In the genomic region with DNA sequence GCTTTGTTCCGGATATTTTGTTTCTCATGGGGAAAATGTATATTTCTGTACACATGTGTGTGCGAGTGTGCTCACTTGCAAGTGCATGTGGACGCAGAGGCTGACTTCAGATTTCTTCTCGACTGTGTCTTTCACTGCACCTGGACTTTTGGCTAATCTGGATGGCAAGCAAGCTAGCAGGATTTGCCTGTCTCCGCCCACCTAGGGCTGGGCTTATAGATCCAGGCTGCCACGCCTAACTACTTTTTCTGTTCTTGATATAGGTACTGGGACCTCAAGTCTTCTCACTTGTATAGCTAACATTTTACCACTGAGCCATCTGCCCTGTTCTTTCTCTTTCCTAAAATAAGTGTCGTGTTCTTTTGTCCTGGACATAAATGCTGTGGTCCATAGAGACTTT, we compare ENCODE assay signal across 23 mouse cellular contexts.
"Had no signal": no experiment of that assay in that cellular context is flagged by ENCODE, and none has a peak within 500 bp of the region (broad histone marks: within the 10 kb centered on the region; RNA-seq: fewer than 3 reads in every experiment).

No protein-coding gene starts in this region.

- H3K36me3 ChIP-seq: heart, embryonic 10.5 days; heart, embryonic 12.5 days; hindbrain, embryonic 13.5 days; hindbrain, embryonic 15.5 days; kidney, embryonic 15.5 days; limb, embryonic 13.5 days; limb, embryonic 15.5 days had no signal

- H3K4me2 ChIP-seq: heart, embryonic 12.5 days; hindbrain, embryonic 13.5 days; hindbrain, embryonic 15.5 days; kidney, embryonic 15.5 days; limb, embryonic 13.5 days; limb, embryonic 15.5 days had no signal

- H3K4me1 ChIP-seq: hindbrain, embryonic 13.5 days; hindbrain, embryonic 15.5 days had no signal

- H3K27ac ChIP-seq: heart, embryonic 10.5 days; hindbrain, embryonic 13.5 days; hindbrain, embryonic 15.5 days; hindbrain, postnatal 0 days; kidney, embryonic 15.5 days; kidney, postnatal 0 days; limb, embryonic 13.5 days; limb, embryonic 15.5 days had no signal

- H3K4me3 ChIP-seq: heart, embryonic 10.5 days; heart, embryonic 12.5 days; hindbrain, embryonic 13.5 days; hindbrain, embryonic 15.5 days; kidney, embryonic 15.5 days; limb, embryonic 13.5 days; limb, embryonic 15.5 days had no signal

- DNase-seq: gastrocnemius, postnatal 14 days; gastrocnemius, postnatal 36 days; heart, adult 18-20 months; heart, postnatal 10 days; heart, postnatal 36 days; kidney, adult 11 months; kidney, adult 2 months; kidney, adult 9 months; kidney, postnatal 14 days; kidney, postnatal 36 days; layer of hippocampus, adult 9-11 months; layer of hippocampus, postnatal 36 days; left cerebral cortex, postnatal 4 days had no signal

- H3K9me3 ChIP-seq: heart, embryonic 10.5 days; heart, embryonic 12.5 days; hindbrain, embryonic 13.5 days; hindbrain, embryonic 15.5 days; kidney, embryonic 15.5 days; limb, embryonic 13.5 days; limb, embryonic 15.5 days had no signal

- H3K27me3 ChIP-seq: heart, embryonic 12.5 days; hindbrain, embryonic 13.5 days; hindbrain, embryonic 15.5 days; kidney, embryonic 15.5 days; limb, embryonic 13.5 days; limb, embryonic 15.5 days had no signal

- H3K9ac ChIP-seq: heart, embryonic 12.5 days; hindbrain, embryonic 13.5 days; hindbrain, embryonic 15.5 days; kidney, embryonic 15.5 days; limb, embryonic 13.5 days; limb, embryonic 15.5 days had no signal

- ATAC-seq: hindbrain, postnatal 0 days; intestine, embryonic 16.5 days had no signal
